Mouse (Mus musculus): ENCODE measurements around the gene Gtf2h1. TPM values are rescaled to one million over a fixed set of nuclear protein-coding genes. Genes with fewer than 3 reads are reported as not detected.
"Not testable (repeated sequence)": the region's sequence is repeated elsewhere in the genome, so short reads cannot be mapped to it uniquely, and the experiment has no call there.

Gtf2h1 gene
- polyA plus RNA-seq, 1 experiment from 2014 or later, result 58.0 TPM

GRCm38 (mm10) chr7:46768451-46768850, 27.5 kb upstream of the Gtf2h1 start:
- peaks cover 3% of the 10 kb centered on the region; the same call in 1 of the 2 replicates for H3K4me1 ChIP-seq (ENCODE audit: control insufficient read depth, insufficient read depth, low read length)
- peaks cover 19% of the 10 kb centered on the region for H3K36me3 ChIP-seq (ENCODE audit: control insufficient read depth, insufficient read depth, low read length)
- H3K27ac ChIP-seq (ENCODE audit: low read depth, low read length), result no peak overlapping the region
- H3K9ac ChIP-seq (ENCODE audit: low read length), result no peak overlapping the region
- ATAC-seq (ENCODE audit: low FRiP score) (no peak), DNase-seq (ENCODE audit: low spot score, missing footprints) (no peak)
- H3K9me3 ChIP-seq (ENCODE audit: control insufficient read depth, low read length), result no peaks in the 10 kb centered on the region
- WGBS, result 93% methylated on average over 7 of the region's 7 CpGs
- H3K27me3 ChIP-seq (ENCODE audit: control insufficient read depth, insufficient read depth, low read length), result no peaks in the 10 kb centered on the region
- H3K4me3 ChIP-seq (ENCODE audit: low read depth, low read length), result no peak overlapping the region
- H3K4me2 ChIP-seq, result no peak overlapping the region

DNA sequence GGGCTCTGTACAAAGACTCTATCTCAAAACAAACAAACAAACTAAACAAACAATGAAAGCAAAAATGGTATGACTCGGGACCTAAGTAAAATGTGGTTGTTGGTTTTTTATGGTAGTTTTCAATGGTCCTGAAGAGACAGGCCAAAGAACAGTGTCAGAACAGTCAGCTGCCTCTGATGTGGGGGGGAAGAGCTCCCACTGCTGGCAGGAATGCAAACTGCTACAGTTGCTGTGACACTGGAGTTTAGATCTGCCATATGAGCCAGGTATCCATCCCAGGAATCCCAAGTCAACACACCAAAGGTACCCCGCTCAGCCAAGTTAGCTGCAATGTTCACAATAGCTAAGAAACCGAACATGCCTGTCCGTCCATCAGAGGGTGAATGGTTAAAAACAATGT, 25.2 kb upstream of the Gtf2h1 start:
- H3K9ac ChIP-seq (ENCODE audit: low read length), result no peak overlapping the region
- no peaks in the 10 kb centered on the region for H3K9me3 ChIP-seq (ENCODE audit: control insufficient read depth, low read length)
- ATAC-seq (ENCODE audit: low FRiP score) (no peak; the same call in 1 of the 2 replicates), DNase-seq (ENCODE audit: low spot score, missing footprints) (peak; percentile 98)
- no peaks in the 10 kb centered on the region for H3K4me1 ChIP-seq (ENCODE audit: control insufficient read depth, insufficient read depth, low read length)
- H3K27me3 ChIP-seq (ENCODE audit: control insufficient read depth, insufficient read depth, low read length), result no peaks in the 10 kb centered on the region
- WGBS, result 73% methylated on average over 4 of the region's 4 CpGs
- H3K36me3 ChIP-seq (ENCODE audit: control insufficient read depth, insufficient read depth, low read length), result peaks cover 15% of the 10 kb centered on the region
- H3K4me3 ChIP-seq (ENCODE audit: low read depth, low read length), result no peak overlapping the region
- no peak overlapping the region for H3K4me2 ChIP-seq
- H3K27ac ChIP-seq (ENCODE audit: low read depth, low read length), result no peak overlapping the region

DNA sequence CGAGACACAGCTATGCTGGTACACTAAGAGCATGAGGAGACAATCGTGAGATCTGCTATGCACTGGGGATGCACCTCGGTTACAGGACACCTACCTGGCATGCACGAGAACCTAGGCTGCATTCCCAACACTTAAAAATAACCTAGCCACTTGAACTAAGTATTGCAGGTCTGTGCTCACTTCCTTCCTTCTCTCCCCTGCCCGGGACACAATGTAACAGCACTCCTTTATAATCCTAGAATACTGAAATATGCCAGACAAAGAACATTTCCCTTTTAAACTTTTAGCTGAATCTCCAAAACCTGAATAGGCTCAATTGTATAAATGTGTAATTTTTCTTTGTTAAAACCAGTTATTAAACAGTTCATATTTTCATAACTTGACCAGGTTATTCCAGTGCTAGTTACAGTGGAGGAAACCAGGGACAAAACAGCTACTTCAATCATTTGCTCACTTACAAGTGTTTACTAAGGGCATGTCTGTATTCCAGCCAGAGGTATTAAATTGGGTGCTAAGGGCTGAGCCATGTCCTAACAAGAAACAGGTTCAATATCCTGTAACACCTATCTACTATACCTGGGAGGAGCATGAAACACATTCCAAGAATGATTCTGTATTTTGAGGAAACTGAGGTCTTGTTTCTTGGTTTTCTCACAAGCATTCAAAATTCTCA, 6.6 kb upstream of the Gtf2h1 start:
- Histone ChIP-seq H3K9ac (ENCODE audit: low read length) (no peak overlapping the region), H3K27me3 (ENCODE audit: control insufficient read depth, insufficient read depth, low read length) (no peaks in the 10 kb centered on the region), H3K4me2 (no peak overlapping the region), H3K4me3 (ENCODE audit: low read depth, low read length) (no peak overlapping the region), H3K9me3 (ENCODE audit: control insufficient read depth, low read length) (no peaks in the 10 kb centered on the region), H3K36me3 (ENCODE audit: control insufficient read depth, insufficient read depth, low read length) (0 out of 2 replicates have a peak, but pooled peaks cover 6% of the 10 kb centered on the region), H3K4me1 (ENCODE audit: control insufficient read depth, insufficient read depth, low read length) (no peaks in the 10 kb centered on the region), H3K27ac (ENCODE audit: low read depth, low read length) (no peak overlapping the region)
- ATAC-seq (ENCODE audit: low FRiP score) (no peak), DNase-seq (ENCODE audit: low spot score, missing footprints) (no peak)
- 88% methylated on average over 5 of the region's 5 CpGs for WGBS

DNA sequence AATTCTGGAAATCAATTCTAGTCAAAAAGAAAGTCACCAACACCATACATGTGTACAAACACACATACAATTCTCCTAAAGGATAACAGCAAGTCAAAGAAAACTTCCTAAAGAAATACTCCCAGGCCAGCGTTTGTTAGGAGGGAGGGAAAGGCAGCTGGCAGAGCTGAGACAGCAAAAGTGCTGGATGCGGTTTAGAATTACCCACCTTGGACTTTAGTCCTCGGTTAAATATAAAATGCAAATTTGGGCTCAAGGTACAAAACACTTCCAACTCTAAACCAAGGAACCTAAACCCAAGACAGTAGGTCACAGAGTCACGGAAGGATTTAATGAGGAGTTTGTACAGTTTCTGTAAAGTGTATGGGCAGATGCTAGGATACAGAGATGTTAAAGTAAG, 2.0 kb upstream of the Gtf2h1 start:
- no peak overlapping the region for H3K4me3 ChIP-seq (ENCODE audit: low read depth, low read length)
- no peak overlapping the region for H3K4me2 ChIP-seq
- H3K27me3 ChIP-seq (ENCODE audit: control insufficient read depth, insufficient read depth, low read length), result no peaks in the 10 kb centered on the region
- H3K4me1 ChIP-seq (ENCODE audit: control insufficient read depth, insufficient read depth, low read length), result peaks cover 11% of the 10 kb centered on the region
- no peaks in the 10 kb centered on the region for H3K36me3 ChIP-seq (ENCODE audit: control insufficient read depth, insufficient read depth, low read length)
- WGBS, result 91% methylated on average over 4 of the region's 4 CpGs
- no peak overlapping the region for H3K9ac ChIP-seq (ENCODE audit: low read length)
- DNase-seq (ENCODE audit: low spot score, missing footprints) (no peak), ATAC-seq (ENCODE audit: low FRiP score) (no peak)
- H3K9me3 ChIP-seq (ENCODE audit: control insufficient read depth, low read length), result no peaks in the 10 kb centered on the region
- no peak overlapping the region for H3K27ac ChIP-seq (ENCODE audit: low read depth, low read length)

GRCm38 (mm10) chr7:46796206-46796679, 340 bp downstream of the Gtf2h1 start:
- DNase-seq (ENCODE audit: low spot score, missing footprints), result peak; percentile 89
- no peak; the same call in 1 of the 2 replicates for ATAC-seq (ENCODE audit: low FRiP score)
- Histone ChIP-seq H3K27ac (ENCODE audit: low read depth, low read length) (no peak overlapping the region), H3K36me3 (ENCODE audit: control insufficient read depth, insufficient read depth, low read length) (peaks cover 2% of the 10 kb centered on the region; the same call in 1 of the 2 replicates), H3K9me3 (ENCODE audit: control insufficient read depth, low read length) (no peaks in the 10 kb centered on the region), H3K4me3 (ENCODE audit: low read depth, low read length) (peak overlapping the region; percentile 89), H3K27me3 (ENCODE audit: control insufficient read depth, insufficient read depth, low read length) (no peaks in the 10 kb centered on the region), H3K9ac (ENCODE audit: low read length) (peak overlapping the region; percentile 85), H3K4me1 (ENCODE audit: control insufficient read depth, insufficient read depth, low read length) (peaks cover 11% of the 10 kb centered on the region), H3K4me2 (peak overlapping the region; percentile 96)
- WGBS, result 0% methylated on average over 29 of the region's 31 CpGs

DNA sequence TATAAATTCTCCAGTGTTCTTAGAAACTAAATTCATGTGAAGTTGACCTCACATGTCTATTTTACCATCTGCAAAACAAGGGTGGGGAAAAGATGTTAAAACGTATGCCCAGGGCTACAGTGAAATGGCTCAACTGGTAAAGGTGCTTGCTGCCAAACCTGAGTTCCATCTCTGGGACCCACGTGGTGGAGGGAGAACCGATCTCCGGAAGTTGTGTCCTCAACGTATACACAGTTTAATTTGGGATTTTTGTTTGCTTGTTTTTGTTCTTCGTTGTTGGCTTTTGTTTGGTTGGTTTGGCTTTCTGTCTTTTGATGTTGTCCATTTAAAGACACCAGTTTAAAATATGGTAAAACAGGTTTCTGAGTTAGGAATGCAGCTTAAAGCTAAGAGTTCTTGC, 876 bp downstream of the Gtf2h1 start:
- H3K4me1 ChIP-seq (ENCODE audit: control insufficient read depth, insufficient read depth, low read length), result peaks cover 11% of the 10 kb centered on the region
- ATAC-seq (ENCODE audit: low FRiP score) (no peak), DNase-seq (ENCODE audit: low spot score, missing footprints) (no peak)
- H3K4me2 ChIP-seq, result peak overlapping the region; percentile 96
- peak overlapping the region; percentile 85; the same call in 1 of the 2 replicates for H3K9ac ChIP-seq (ENCODE audit: low read length)
- no peaks in the 10 kb centered on the region for H3K27me3 ChIP-seq (ENCODE audit: control insufficient read depth, insufficient read depth, low read length)
- H3K27ac ChIP-seq (ENCODE audit: low read depth, low read length), result no peak overlapping the region
- no peaks in the 10 kb centered on the region for H3K9me3 ChIP-seq (ENCODE audit: control insufficient read depth, low read length)
- 64% methylated on average over 6 of the region's 6 CpGs for WGBS
- H3K4me3 ChIP-seq (ENCODE audit: low read depth, low read length), result peak overlapping the region; percentile 89
- peaks cover 2% of the 10 kb centered on the region; the same call in 1 of the 2 replicates for H3K36me3 ChIP-seq (ENCODE audit: control insufficient read depth, insufficient read depth, low read length)

DNA sequence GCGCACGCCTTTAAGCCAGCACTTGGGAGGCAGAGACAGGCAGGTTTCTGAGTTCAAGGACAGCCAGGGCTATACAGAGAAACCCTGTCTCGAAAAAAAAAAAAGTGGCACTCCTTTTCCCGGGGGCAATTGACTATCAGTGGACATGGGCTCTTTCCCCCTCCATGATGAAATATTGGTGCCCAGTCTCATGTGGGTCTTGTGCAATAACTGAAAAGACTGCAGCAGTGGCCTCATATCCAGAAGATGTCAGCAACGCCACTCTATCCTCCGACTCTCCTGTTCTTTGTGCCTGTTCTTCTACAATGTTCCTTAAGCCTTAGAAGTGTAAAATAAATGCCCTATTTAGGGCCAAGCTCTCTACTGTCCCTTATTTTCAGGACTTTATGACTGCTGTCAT, 14.4 kb downstream of the Gtf2h1 start:
- ATAC-seq (ENCODE audit: low FRiP score) (no peak), DNase-seq (ENCODE audit: low spot score, missing footprints) (peak; percentile 78)
- Histone ChIP-seq H3K36me3 (ENCODE audit: control insufficient read depth, insufficient read depth, low read length) (peaks cover 23% of the 10 kb centered on the region), H3K27me3 (ENCODE audit: control insufficient read depth, insufficient read depth, low read length) (no peaks in the 10 kb centered on the region), H3K27ac (ENCODE audit: low read depth, low read length) (no peak overlapping the region), H3K4me3 (ENCODE audit: low read depth, low read length) (no peak overlapping the region), H3K9ac (ENCODE audit: low read length) (no peak overlapping the region), H3K9me3 (ENCODE audit: control insufficient read depth, low read length) (no peaks in the 10 kb centered on the region), H3K4me1 (ENCODE audit: control insufficient read depth, insufficient read depth, low read length) (no peaks in the 10 kb centered on the region), H3K4me2 (no peak overlapping the region)
- 98% methylated on average over 6 of the region's 6 CpGs for WGBS

DNA sequence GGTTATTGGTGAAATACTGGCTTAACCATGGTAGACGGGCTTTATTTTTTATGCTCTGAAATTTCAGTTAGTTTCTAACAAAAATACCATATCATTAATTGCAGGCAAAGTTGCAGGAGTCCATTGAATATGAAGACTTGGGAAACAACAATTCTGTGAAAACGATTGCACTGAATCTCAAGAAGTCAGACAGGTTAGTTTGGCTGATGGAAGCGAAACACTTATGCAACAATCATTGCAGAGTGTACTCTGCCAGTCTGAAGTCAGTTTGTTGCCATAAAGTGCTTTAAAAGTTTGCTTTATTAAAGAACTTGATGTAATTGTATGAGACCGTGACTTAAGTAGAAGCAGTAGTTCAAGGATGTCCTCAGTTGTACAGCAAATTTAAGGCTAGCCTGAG, 18.1 kb downstream of the Gtf2h1 start:
- Histone ChIP-seq H3K4me1 (ENCODE audit: control insufficient read depth, insufficient read depth, low read length) (no peaks in the 10 kb centered on the region), H3K4me3 (ENCODE audit: low read depth, low read length) (no peak overlapping the region), H3K27ac (ENCODE audit: low read depth, low read length) (no peak overlapping the region), H3K9ac (ENCODE audit: low read length) (no peak overlapping the region), H3K36me3 (ENCODE audit: control insufficient read depth, insufficient read depth, low read length) (peaks cover 24% of the 10 kb centered on the region), H3K27me3 (ENCODE audit: control insufficient read depth, insufficient read depth, low read length) (no peaks in the 10 kb centered on the region), H3K9me3 (ENCODE audit: control insufficient read depth, low read length) (no peaks in the 10 kb centered on the region), H3K4me2 (no peak overlapping the region)
- ATAC-seq (ENCODE audit: low FRiP score) (no peak), DNase-seq (ENCODE audit: low spot score, missing footprints) (peak; percentile 73)
- WGBS, result 91% methylated on average over 4 of the region's 4 CpGs

GRCm38 (mm10) chr7:46820876-46821632, 25.2 kb downstream of the Gtf2h1 start:
- not testable (repeated sequence) for H3K9me3 ChIP-seq (ENCODE audit: control insufficient read depth, low read length); H3K27ac ChIP-seq (ENCODE audit: low read depth, low read length); DNase-seq (ENCODE audit: low spot score, missing footprints); H3K27me3 ChIP-seq (ENCODE audit: control insufficient read depth, insufficient read depth, low read length); H3K4me1 ChIP-seq (ENCODE audit: control insufficient read depth, insufficient read depth, low read length); H3K4me3 ChIP-seq (ENCODE audit: low read depth, low read length); H3K9ac ChIP-seq (ENCODE audit: low read length); H3K4me2 ChIP-seq; ATAC-seq (ENCODE audit: low FRiP score)
- H3K36me3 ChIP-seq (ENCODE audit: control insufficient read depth, insufficient read depth, low read length), result peaks cover 20% of the 10 kb centered on the region
- WGBS, result 90% methylated on average over 15 of the region's 15 CpGs

All from midbrain, embryonic 11.5 days (tissue).